Mouse (Mus musculus) hindbrain, embryonic 16.5 days (tissue): ENCODE results near the gene Efna4. TPM values are rescaled to one million over a fixed set of nuclear protein-coding genes. Genes with fewer than 3 reads are reported as not detected.

Source experiments
- ATAC-seq: fragments of 200-750 bp; cut with Nextera tagmentation; 2 replicates; pipeline ENCODE4 v1.8.0; 2017; ENCODE audit warnings: moderate TSS enrichment, moderate library complexity
- H3K27ac ChIP-seq: fragments of 300-500 bp; sonication (generic); 2 replicates; pipeline ENCODE4 v1.5.1; 2014; ENCODE audit warnings: low read depth, mild to moderate bottlenecking, control low read depth, low read length, moderate library complexity
- H3K27me3 ChIP-seq: fragments of 300-500 bp; sonication (generic); replicated peaks from 2 replicates; pipeline ENCODE4 v1.6.1; 2014; ENCODE audit warnings: low read length; ENCODE audit not compliant: control insufficient read depth, insufficient read depth
- H3K36me3 ChIP-seq: fragments of 300-500 bp; sonication (generic); 2 replicates; pipeline ENCODE4 v1.6.1; 2014; ENCODE audit warnings: mild to moderate bottlenecking, low read length, moderate library complexity, mixed read lengths; ENCODE audit not compliant: control insufficient read depth, insufficient read depth
- H3K4me1 ChIP-seq: fragments of 300-500 bp; sonication (generic); 2 replicates; pipeline ENCODE4 v1.6.1; 2014; ENCODE audit warnings: low read depth, low read length; ENCODE audit not compliant: control insufficient read depth, insufficient read depth
- H3K4me2 ChIP-seq: fragments of 300-500 bp; sonication (generic); 2 replicates; pipeline ENCODE4 v1.6.1; 2014; ENCODE audit warnings: mild to moderate bottlenecking, low read length, control low read depth, moderate library complexity
- H3K4me3 ChIP-seq: fragments of 300-500 bp; sonication (generic); 2 replicates; pipeline ENCODE4 v1.5.1; 2014; ENCODE audit warnings: mild to moderate bottlenecking, low read length, control low read depth, moderate library complexity
- H3K9ac ChIP-seq: fragments of 300-500 bp; sonication (generic); 2 replicates; pipeline ENCODE4 v1.6.1; 2014; ENCODE audit warnings: low read depth, mild to moderate bottlenecking, control low read depth, low read length, moderate library complexity
- H3K9me3 ChIP-seq: fragments of 300-500 bp; sonication (generic); 2 replicates; pipeline ENCODE4 v1.6.1; 2014; ENCODE audit warnings: mild to moderate bottlenecking, low read length, moderate library complexity; ENCODE audit not compliant: control insufficient read depth
- WGBS: fragments of 180-500 bp; shearing (Covaris S2); extraction: QIAGEN DNeasy Blood & Tissue Kit; methylation state at CpG from one replicate; pipeline ENCODE4 v1.1.7; 2014; 5-methylcytosine and 5-hydroxymethylcytosine counted together
- polyA plus RNA-seq: library from polyadenylated mRNA; unstranded; fragments of >200 nt; fragmentation: Nextera tagmentation; extraction: Ambion mirVana; gene quantifications from 2 replicates; pipeline ENCODE4 v1.2.1, GENCODE M21; 2015

Gene Efna4
- polyA plus RNA-seq, 1 experiment from 2014 or later: 3.9 TPM

DNA sequence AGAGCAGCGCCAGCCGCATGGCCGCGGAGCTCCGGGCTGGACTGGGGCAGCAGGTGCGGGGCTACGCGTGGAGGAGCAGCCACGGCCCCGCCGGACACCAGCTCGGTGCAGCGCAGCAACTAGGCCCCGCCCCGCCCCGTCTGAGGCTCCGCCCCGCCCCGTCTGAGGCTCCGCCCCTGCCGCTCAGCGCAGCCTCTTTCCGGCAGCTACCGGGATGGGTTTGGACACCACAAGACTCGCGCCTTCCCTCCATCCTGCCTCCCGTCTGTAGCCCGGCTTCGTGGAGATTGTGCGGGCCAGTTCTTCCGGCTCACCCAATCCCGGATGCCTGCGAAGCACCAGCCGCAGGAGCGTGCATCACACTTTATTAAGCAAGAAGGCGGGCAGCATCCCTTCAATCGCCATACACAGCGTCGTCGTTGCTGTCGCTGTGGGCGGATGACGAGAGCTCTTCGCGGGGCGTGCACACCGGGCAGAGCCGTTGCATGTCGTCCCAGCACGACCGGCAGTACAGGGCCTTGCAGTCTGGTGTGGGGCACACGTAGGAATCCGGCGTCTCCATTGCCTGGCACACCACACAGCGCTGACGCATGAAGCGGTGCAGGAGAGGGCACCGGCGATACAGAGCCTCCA, 12.2 kb upstream of the Efna4 start, which contains the start of gene Adam15:
TSS of gene Adam15 (minus strand) at position 128 of the 633 bp plus-strand sequence.
- peak; percentile 93 for ATAC-seq
- H3K4me3 ChIP-seq: peak within 1 kb of the TSS; percentile 82
- peaks cover under 1% of the 10 kb centered on the region; the same call in 1 of the 2 replicates for H3K36me3 ChIP-seq
- peak within 1 kb of the TSS; percentile 98 for H3K4me2 ChIP-seq
- peak within 1 kb of the TSS; percentile 90 for H3K27ac ChIP-seq
- WGBS: under 1% methylated on average over 58 of the region's 59 CpGs
- peaks cover 13% of the 10 kb centered on the region for H3K4me1 ChIP-seq
- H3K9me3 ChIP-seq: no peaks in the 10 kb centered on the region
- peak within 1 kb of the TSS; percentile 85 for H3K9ac ChIP-seq
- no peaks in the 10 kb centered on the region for H3K27me3 ChIP-seq

DNA sequence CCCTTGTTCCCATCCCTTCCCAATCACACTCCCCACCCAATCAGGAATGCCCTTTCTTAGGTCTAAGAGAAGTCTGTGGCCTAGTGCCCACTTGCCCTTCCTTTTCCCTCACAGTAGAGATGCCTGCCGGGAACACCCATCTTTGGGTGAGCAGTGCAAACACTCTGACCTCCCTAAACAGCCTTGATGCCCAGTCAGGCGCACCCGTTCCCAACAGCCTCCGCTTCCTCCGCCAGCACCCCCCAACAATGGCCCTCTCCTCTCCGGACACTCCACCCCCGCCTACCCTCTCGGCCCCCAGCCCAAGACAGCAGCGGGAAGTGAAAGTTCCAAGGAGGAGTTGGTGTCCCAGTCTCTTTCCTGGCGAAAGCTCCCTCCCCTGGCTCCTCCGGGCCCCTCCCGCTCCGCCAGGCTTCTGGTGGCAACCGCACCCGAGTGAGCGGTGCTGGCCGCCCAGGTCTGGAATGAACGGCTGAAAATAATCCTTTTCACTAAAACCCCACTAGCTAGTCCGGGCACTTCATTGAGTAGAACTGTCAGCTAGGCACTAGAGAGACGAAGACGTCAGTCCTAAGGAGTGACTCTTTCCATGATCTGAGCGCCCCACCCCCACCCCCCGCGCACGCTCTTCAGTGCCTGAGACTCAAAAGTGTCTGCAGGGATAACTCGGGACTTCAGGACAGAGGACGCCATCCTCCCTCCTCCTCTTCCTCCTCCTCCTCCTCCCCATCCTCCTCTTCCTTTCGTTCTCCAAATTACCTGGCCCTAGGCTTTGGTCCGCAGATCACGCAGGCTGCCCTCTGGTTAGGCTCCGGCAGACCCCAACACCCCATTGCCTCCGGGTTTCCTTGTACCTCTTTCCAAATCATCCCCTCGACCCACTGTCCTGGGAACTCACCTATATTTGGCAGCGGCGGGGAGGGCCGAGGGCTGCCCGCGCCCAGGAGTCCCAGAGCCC, 11.4 kb upstream of the Efna4 start:
- H3K27me3 ChIP-seq: no peaks in the 10 kb centered on the region
- H3K4me3 ChIP-seq: peak overlapping the region; percentile 82
- peak overlapping the region; percentile 98 for H3K4me2 ChIP-seq
- no peaks in the 10 kb centered on the region for H3K9me3 ChIP-seq
- H3K9ac ChIP-seq: peak overlapping the region; percentile 85
- peak overlapping the region; percentile 90 for H3K27ac ChIP-seq
- peak; percentile 31 for ATAC-seq
- H3K4me1 ChIP-seq: peaks cover 13% of the 10 kb centered on the region
- WGBS: under 1% methylated on average over 38 of the region's 38 CpGs
- peaks cover 7% of the 10 kb centered on the region; the same call in 1 of the 2 replicates for H3K36me3 ChIP-seq

DNA sequence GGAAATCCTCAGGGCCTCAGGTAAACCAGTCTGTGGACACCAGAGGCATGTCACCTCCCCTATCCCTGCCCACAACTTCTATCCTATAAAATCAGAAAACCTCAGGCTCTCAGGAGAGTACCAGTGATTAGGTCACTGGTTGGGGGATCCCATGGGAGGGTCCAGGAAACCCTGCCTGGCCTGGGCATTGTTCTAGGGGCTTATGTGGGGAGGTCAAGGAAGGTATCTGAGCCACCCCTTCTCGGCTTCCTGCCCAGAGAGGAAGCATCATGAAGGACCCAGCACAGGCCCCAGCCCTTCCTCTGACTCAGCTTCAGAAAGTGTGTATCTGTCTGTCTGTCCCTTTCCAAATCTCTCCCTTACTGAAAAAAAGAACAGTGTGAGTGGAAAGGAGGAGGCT, 10.1 kb upstream of the Efna4 start:
- no peak overlapping the region for H3K9ac ChIP-seq
- no peak overlapping the region for H3K27ac ChIP-seq
- H3K4me3 ChIP-seq: no peak overlapping the region
- peaks cover 7% of the 10 kb centered on the region; the same call in 1 of the 2 replicates for H3K36me3 ChIP-seq
- H3K4me2 ChIP-seq: no peak overlapping the region
- no peaks in the 10 kb centered on the region for H3K9me3 ChIP-seq
- 70% methylated on average over 1 of the region's 1 CpGs for whole genome bisulfite sequencing
- H3K4me1 ChIP-seq: peaks cover 13% of the 10 kb centered on the region
- no peak for ATAC-seq
- no peaks in the 10 kb centered on the region for H3K27me3 ChIP-seq

- H3K36me3 ChIP-seq: peaks cover 7% of the 10 kb centered on the region; the same call in 1 of the 2 replicates
- no peak overlapping the region for H3K4me2 ChIP-seq
- H3K4me3 ChIP-seq: no peak overlapping the region
- no peak overlapping the region for H3K9ac ChIP-seq
- no peak for ATAC-seq
- WGBS: 78% methylated on average over 10 of the region's 10 CpGs
- H3K9me3 ChIP-seq: no peaks in the 10 kb centered on the region
- peaks cover 14% of the 10 kb centered on the region for H3K4me1 ChIP-seq
- no peak overlapping the region for H3K27ac ChIP-seq
- no peaks in the 10 kb centered on the region for H3K27me3 ChIP-seq
These were observed 9.2 kb upstream of the Efna4 start for GRCm38 (mm10) chr3:89346815-89347540.

DNA sequence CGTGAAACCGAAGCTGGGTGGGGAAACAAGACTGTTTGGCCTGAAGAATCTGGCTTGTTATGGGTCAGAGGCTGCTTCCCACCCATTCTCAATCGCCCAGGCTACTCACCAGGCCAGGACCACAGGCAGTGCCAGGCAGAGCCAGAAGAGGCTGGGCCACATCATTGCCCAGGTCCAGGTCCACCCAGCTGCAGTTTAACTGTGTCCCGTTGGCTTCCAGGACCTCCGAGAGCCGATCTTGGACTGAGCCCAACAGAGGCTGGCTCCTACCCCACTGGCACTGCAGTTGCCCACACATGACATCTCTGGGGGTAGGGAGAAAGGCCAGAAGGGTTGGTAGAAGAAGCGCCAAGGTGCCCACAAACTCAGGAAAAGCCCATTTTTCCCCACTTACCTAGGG, 5.5 kb upstream of the Efna4 start:
- H3K27me3 ChIP-seq: no peaks in the 10 kb centered on the region
- no peak overlapping the region for H3K4me2 ChIP-seq
- no peak overlapping the region for H3K9ac ChIP-seq
- no peak overlapping the region for H3K4me3 ChIP-seq
- H3K9me3 ChIP-seq: no peaks in the 10 kb centered on the region
- H3K27ac ChIP-seq: no peak overlapping the region
- ATAC-seq: no peak
- H3K36me3 ChIP-seq: peaks cover 7% of the 10 kb centered on the region; the same call in 1 of the 2 replicates
- peaks cover 11% of the 10 kb centered on the region for H3K4me1 ChIP-seq
- 71% methylated on average over 7 of the region's 7 CpGs for WGBS

GRCm38 (mm10) chr3:89341794-89342193, 4.0 kb upstream of the Efna4 start:
- Histone ChIP-seq H3K9ac (no peak overlapping the region; the same call in 1 of the 2 replicates), H3K4me1 (peaks cover 22% of the 10 kb centered on the region)

GRCm38 (mm10) chr3:89340465-89340864, 2.6 kb upstream of the Efna4 start:
- Histone ChIP-seq H3K9me3 (no peaks in the 10 kb centered on the region), H3K27me3 (no peaks in the 10 kb centered on the region), H3K27ac (no peak overlapping the region), H3K9ac (peak overlapping the region; percentile 60), H3K36me3 (peaks cover 7% of the 10 kb centered on the region; the same call in 1 of the 2 replicates), H3K4me3 (peak overlapping the region; percentile 39), H3K4me1 (peaks cover 29% of the 10 kb centered on the region), H3K4me2 (peak overlapping the region; percentile 69)
- peak; percentile 68 for ATAC-seq
- 3% methylated on average over 11 of the region's 11 CpGs for WGBS

More at GRCm38 (mm10) chr3:89341794-89342193, 4.0 kb upstream of the Efna4 start:
- Histone ChIP-seq H3K27ac (no peak overlapping the region), H3K27me3 (no peaks in the 10 kb centered on the region), H3K4me2 (no peak overlapping the region), H3K36me3 (peaks cover 7% of the 10 kb centered on the region; the same call in 1 of the 2 replicates), H3K9me3 (no peaks in the 10 kb centered on the region), H3K4me3 (no peak overlapping the region)
- ATAC-seq: no peak
- 63% methylated on average over 4 of the region's 4 CpGs for WGBS

- WGBS: 30% methylated on average over 8 of the region's 8 CpGs
- H3K9ac ChIP-seq: no peak overlapping the region
- no peak overlapping the region for H3K4me3 ChIP-seq
- H3K27me3 ChIP-seq: no peaks in the 10 kb centered on the region
- peaks cover 29% of the 10 kb centered on the region for H3K4me1 ChIP-seq
- no peak overlapping the region for H3K4me2 ChIP-seq
- H3K36me3 ChIP-seq: peaks cover under 1% of the 10 kb centered on the region; the same call in 1 of the 2 replicates
- no peak for ATAC-seq
- H3K27ac ChIP-seq: no peak overlapping the region
- H3K9me3 ChIP-seq: no peaks in the 10 kb centered on the region
These were observed 1.6 kb upstream of the Efna4 start for GRCm38 (mm10) chr3:89339416-89339815.
